Mouse (Mus musculus): ENCODE data around the gene Cd200r3. TPM values are rescaled to one million over a fixed set of nuclear protein-coding genes. Genes with fewer than 3 reads are reported as not detected.

The Cd200r3 gene
- polyA plus RNA-seq, 1 experiment from 2014 or later: 0.30 TPM

GRCm38 (mm10) chr16:45021443-45021842, 78.0 kb downstream of the Cd200r3 start:
- Histone ChIP-seq H3K27me3 (ENCODE audit: control insufficient read depth, insufficient read depth, low read length) (no peaks in the 10 kb centered on the region), H3K4me3 (ENCODE audit: control insufficient read depth in 1 of 2, insufficient read depth in 1 of 2, low read depth in 1 of 2, low read length in 2 of 2) (no peak overlapping the region), H3K27ac (replicated peaks in 1 of 2; ENCODE audit: control insufficient read depth in 1 of 2, insufficient read depth in 1 of 2, low read depth in 2 of 2, low read length in 2 of 2) (no peak overlapping the region)

GRCm38 (mm10) chr16:45023904-45024303, 80.4 kb downstream of the Cd200r3 start:
- H3K27ac ChIP-seq (replicated peaks in 1 of 2; ENCODE audit: control insufficient read depth in 1 of 2, insufficient read depth in 1 of 2, low read depth in 2 of 2, low read length in 2 of 2): no peak overlapping the region
- no peak overlapping the region for H3K4me3 ChIP-seq (ENCODE audit: control insufficient read depth in 1 of 2, insufficient read depth in 1 of 2, low read depth in 1 of 2, low read length in 2 of 2)
- no peaks in the 10 kb centered on the region for H3K4me1 ChIP-seq (ENCODE audit: control insufficient read depth in 2 of 2, insufficient read depth in 2 of 2, low read length in 2 of 2)
- 61% methylated on average over 4 of the region's 4 CpGs for WGBS
- no peaks in the 10 kb centered on the region for H3K36me3 ChIP-seq (ENCODE audit: control insufficient read depth, insufficient read depth, low read length)
- no peaks in the 10 kb centered on the region for H3K9me3 ChIP-seq (ENCODE audit: control insufficient read depth, low read length)
- H3K27me3 ChIP-seq (ENCODE audit: control insufficient read depth, insufficient read depth, low read length): no peaks in the 10 kb centered on the region
- ATAC-seq (ENCODE audit: insufficient number of reproducible peaks, insufficient read depth, low FRiP score, low read depth): no peak
- H3K9ac ChIP-seq (ENCODE audit: low read length): no peak overlapping the region
- no peak overlapping the region for H3K4me2 ChIP-seq (ENCODE audit: low read length)

More at GRCm38 (mm10) chr16:45021443-45021842, 78.0 kb downstream of the Cd200r3 start:
- H3K9ac ChIP-seq (ENCODE audit: low read length): no peak overlapping the region
- no peaks in the 10 kb centered on the region for H3K4me1 ChIP-seq (ENCODE audit: control insufficient read depth in 2 of 2, insufficient read depth in 2 of 2, low read length in 2 of 2)
- no peaks in the 10 kb centered on the region for H3K9me3 ChIP-seq (ENCODE audit: control insufficient read depth, low read length)
- no peak for ATAC-seq (ENCODE audit: insufficient number of reproducible peaks, insufficient read depth, low FRiP score, low read depth)
- no peaks in the 10 kb centered on the region for H3K36me3 ChIP-seq (ENCODE audit: control insufficient read depth, insufficient read depth, low read length)
- H3K4me2 ChIP-seq (ENCODE audit: low read length): no peak overlapping the region

DNA sequence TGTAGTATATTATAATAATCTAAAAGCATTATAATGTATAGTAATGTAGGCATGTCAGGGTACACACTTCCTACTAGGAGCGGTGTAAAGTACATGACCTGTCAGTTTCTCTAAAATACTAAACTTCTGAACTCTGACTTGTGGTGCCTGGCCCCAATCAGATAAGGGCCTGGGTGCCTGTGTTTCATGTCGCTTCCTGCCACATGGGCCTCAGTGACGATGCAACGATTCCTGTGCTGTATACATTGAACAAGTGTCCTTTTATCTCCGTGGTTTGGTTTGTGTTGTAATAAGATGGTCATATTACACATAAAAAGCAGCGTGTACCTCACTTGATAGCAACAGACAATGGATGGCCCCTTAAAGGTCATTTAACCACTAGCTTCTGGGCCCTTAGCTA, 81.8 kb downstream of the Cd200r3 start:
- no peaks in the 10 kb centered on the region for H3K27me3 ChIP-seq (ENCODE audit: control insufficient read depth, insufficient read depth, low read length)
- no peak overlapping the region for H3K4me2 ChIP-seq (ENCODE audit: low read length)
- no peak overlapping the region for H3K9ac ChIP-seq (ENCODE audit: low read length)
- no peaks in the 10 kb centered on the region for H3K4me1 ChIP-seq (ENCODE audit: control insufficient read depth in 2 of 2, insufficient read depth in 2 of 2, low read length in 2 of 2)
- H3K36me3 ChIP-seq (ENCODE audit: control insufficient read depth, insufficient read depth, low read length): no peaks in the 10 kb centered on the region
- 63% methylated on average over 6 of the region's 6 CpGs for WGBS
- H3K4me3 ChIP-seq (ENCODE audit: control insufficient read depth in 1 of 2, insufficient read depth in 1 of 2, low read depth in 1 of 2, low read length in 2 of 2): no peak overlapping the region
- no peak for ATAC-seq (ENCODE audit: insufficient number of reproducible peaks, insufficient read depth, low FRiP score, low read depth)
- no peaks in the 10 kb centered on the region for H3K9me3 ChIP-seq (ENCODE audit: control insufficient read depth, low read length)
- no peak overlapping the region for H3K27ac ChIP-seq (replicated peaks in 1 of 2; ENCODE audit: control insufficient read depth in 1 of 2, insufficient read depth in 1 of 2, low read depth in 2 of 2, low read length in 2 of 2)

- H3K36me3 ChIP-seq (ENCODE audit: control insufficient read depth, insufficient read depth, low read length): no peaks in the 10 kb centered on the region
- no peak overlapping the region for H3K9ac ChIP-seq (ENCODE audit: low read length)
- H3K27ac ChIP-seq (replicated peaks in 1 of 2; ENCODE audit: control insufficient read depth in 1 of 2, insufficient read depth in 1 of 2, low read depth in 2 of 2, low read length in 2 of 2): no peak overlapping the region
- no peak overlapping the region for H3K4me2 ChIP-seq (ENCODE audit: low read length)
- H3K4me1 ChIP-seq (ENCODE audit: control insufficient read depth in 2 of 2, insufficient read depth in 2 of 2, low read length in 2 of 2): no peaks in the 10 kb centered on the region
- no peak for ATAC-seq (ENCODE audit: insufficient number of reproducible peaks, insufficient read depth, low FRiP score, low read depth)
- no peak overlapping the region for H3K4me3 ChIP-seq (ENCODE audit: control insufficient read depth in 1 of 2, insufficient read depth in 1 of 2, low read depth in 1 of 2, low read length in 2 of 2)
- 85% methylated on average over 5 of the region's 5 CpGs for WGBS
- no peaks in the 10 kb centered on the region for H3K27me3 ChIP-seq (ENCODE audit: control insufficient read depth, insufficient read depth, low read length)
- H3K9me3 ChIP-seq (ENCODE audit: control insufficient read depth, low read length): no peaks in the 10 kb centered on the region
Observed at GRCm38 (mm10) chr16:45029080-45029479, 85.6 kb downstream of the Cd200r3 start.

- H3K4me1 ChIP-seq (ENCODE audit: control insufficient read depth in 2 of 2, insufficient read depth in 2 of 2, low read length in 2 of 2): no peaks in the 10 kb centered on the region
- H3K9me3 ChIP-seq (ENCODE audit: control insufficient read depth, low read length): no peaks in the 10 kb centered on the region
- WGBS: 70% methylated on average over 1 of the region's 1 CpGs
- H3K27ac ChIP-seq (replicated peaks in 1 of 2; ENCODE audit: control insufficient read depth in 1 of 2, insufficient read depth in 1 of 2, low read depth in 2 of 2, low read length in 2 of 2): no peak overlapping the region
- no peak overlapping the region for H3K9ac ChIP-seq (ENCODE audit: low read length)
- ATAC-seq (ENCODE audit: insufficient number of reproducible peaks, insufficient read depth, low FRiP score, low read depth): no peak
- no peaks in the 10 kb centered on the region for H3K27me3 ChIP-seq (ENCODE audit: control insufficient read depth, insufficient read depth, low read length)
- no peak overlapping the region for H3K4me3 ChIP-seq (ENCODE audit: control insufficient read depth in 1 of 2, insufficient read depth in 1 of 2, low read depth in 1 of 2, low read length in 2 of 2)
- H3K4me2 ChIP-seq (ENCODE audit: low read length): no peak overlapping the region
- H3K36me3 ChIP-seq (ENCODE audit: control insufficient read depth, insufficient read depth, low read length): no peaks in the 10 kb centered on the region
Observed at GRCm38 (mm10) chr16:45029493-45029892, 86.0 kb downstream of the Cd200r3 start.

GRCm38 (mm10) chr16:45030127-45030526, 86.6 kb downstream of the Cd200r3 start:
- 83% methylated on average over 4 of the region's 4 CpGs for WGBS
- H3K9ac ChIP-seq (ENCODE audit: low read length): no peak overlapping the region
- ATAC-seq (ENCODE audit: insufficient number of reproducible peaks, insufficient read depth, low FRiP score, low read depth): no peak
- no peaks in the 10 kb centered on the region for H3K27me3 ChIP-seq (ENCODE audit: control insufficient read depth, insufficient read depth, low read length)
- H3K4me1 ChIP-seq (ENCODE audit: control insufficient read depth in 2 of 2, insufficient read depth in 2 of 2, low read length in 2 of 2): no peaks in the 10 kb centered on the region
- no peak overlapping the region for H3K4me3 ChIP-seq (ENCODE audit: control insufficient read depth in 1 of 2, insufficient read depth in 1 of 2, low read depth in 1 of 2, low read length in 2 of 2)
- no peak overlapping the region for H3K4me2 ChIP-seq (ENCODE audit: low read length)
- no peaks in the 10 kb centered on the region for H3K9me3 ChIP-seq (ENCODE audit: control insufficient read depth, low read length)
- no peaks in the 10 kb centered on the region for H3K36me3 ChIP-seq (ENCODE audit: control insufficient read depth, insufficient read depth, low read length)
- no peak overlapping the region for H3K27ac ChIP-seq (replicated peaks in 1 of 2; ENCODE audit: control insufficient read depth in 1 of 2, insufficient read depth in 1 of 2, low read depth in 2 of 2, low read length in 2 of 2)

DNA sequence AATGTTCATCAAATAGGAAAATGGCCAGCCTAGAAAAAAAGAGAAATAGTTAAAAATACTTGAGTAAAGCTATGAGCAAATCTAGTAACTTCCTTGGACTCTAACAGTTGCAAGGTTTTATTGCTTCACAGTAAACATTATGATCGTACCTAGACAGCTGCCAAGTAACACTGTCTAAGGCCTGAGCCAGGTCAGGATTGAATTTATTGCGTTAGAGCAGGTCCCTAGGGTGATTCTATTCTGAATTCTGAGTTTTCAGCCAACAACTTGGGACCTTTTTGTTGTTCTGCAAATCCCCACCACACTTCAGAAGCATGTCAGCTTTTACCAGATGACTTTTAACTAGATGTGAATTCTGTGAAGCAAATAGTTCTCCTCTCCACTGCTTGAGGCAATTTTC, 87.3 kb downstream of the Cd200r3 start:
- no peak overlapping the region for H3K4me3 ChIP-seq (ENCODE audit: control insufficient read depth in 1 of 2, insufficient read depth in 1 of 2, low read depth in 1 of 2, low read length in 2 of 2)
- H3K4me1 ChIP-seq (ENCODE audit: control insufficient read depth in 2 of 2, insufficient read depth in 2 of 2, low read length in 2 of 2): no peaks in the 10 kb centered on the region
- H3K9me3 ChIP-seq (ENCODE audit: control insufficient read depth, low read length): no peaks in the 10 kb centered on the region
- no peak overlapping the region for H3K27ac ChIP-seq (replicated peaks in 1 of 2; ENCODE audit: control insufficient read depth in 1 of 2, insufficient read depth in 1 of 2, low read depth in 2 of 2, low read length in 2 of 2)
- WGBS: 74% methylated on average over 2 of the region's 2 CpGs
- H3K36me3 ChIP-seq (ENCODE audit: control insufficient read depth, insufficient read depth, low read length): no peaks in the 10 kb centered on the region
- no peak for ATAC-seq (ENCODE audit: insufficient number of reproducible peaks, insufficient read depth, low FRiP score, low read depth)
- no peak overlapping the region for H3K9ac ChIP-seq (ENCODE audit: low read length)
- no peaks in the 10 kb centered on the region for H3K27me3 ChIP-seq (ENCODE audit: control insufficient read depth, insufficient read depth, low read length)
- no peak overlapping the region for H3K4me2 ChIP-seq (ENCODE audit: low read length)
